18 mouse cellular contexts compared by ENCODE assay signal in genomic region chr3:96829856-96830255, GRCm38 (mm10). TPM values are rescaled to one million over a fixed set of nuclear protein-coding genes. Genes with fewer than 3 reads are reported as not detected.
A peak's percentile ranks its signal among the peaks of the same experiment; 100 is the strongest.
DNase-seq lines count a peak whose midpoint lies in the region; ATAC-seq and TF ChIP-seq lines count a peak whose summit lies in the region.
"Had no signal": no experiment of that assay in that cellular context is flagged by ENCODE, and none has a peak within 500 bp of the region (broad histone marks: within the 10 kb centered on the region; RNA-seq: fewer than 3 reads in every experiment).

No protein-coding gene starts in this region.

- no peak for DNase-seq in midbrain, embryonic 10.5 days (ENCODE audit: low spot score)
- peak; percentile 92 for DNase-seq in kidney, adult 2 months
- peak; percentile 76 for DNase-seq in kidney, postnatal 14 days
- DNase-seq in liver, postnatal 0 days = no peak
- no peak for DNase-seq in urinary bladder, postnatal 25 days (ENCODE audit: low spot score)
- no peak for DNase-seq in gastrocnemius, adult 8-10 months (ENCODE audit: low spot score in 2 of 2)
- DNase-seq: adrenal gland, adult 2 months; cerebellum, postnatal 14 days; heart, postnatal 4 days; midbrain, embryonic 14.5 days had no signal

- no peaks in the 10 kb centered on the region for H3K27me3 ChIP-seq in midbrain, embryonic 10.5 days (ENCODE audit: low read depth, poor library complexity, severe bottlenecking)
- no peaks in the 10 kb centered on the region for H3K27me3 ChIP-seq in midbrain, embryonic 16.5 days (ENCODE audit: control insufficient read depth, insufficient read depth, low read depth, low read length)
- H3K27me3 ChIP-seq in kidney, adult 2 months (replicated peaks; ENCODE audit: control insufficient read depth, insufficient read depth, low read length) = no peaks in the 10 kb centered on the region
- no peaks in the 10 kb centered on the region for H3K27me3 ChIP-seq in liver, postnatal 0 days (ENCODE audit: insufficient read depth, low read length)
- no peaks in the 10 kb centered on the region for H3K27me3 ChIP-seq in forebrain, embryonic 13.5 days

- no peak overlapping the region for H3K4me2 ChIP-seq in midbrain, embryonic 16.5 days (ENCODE audit: low read length)
- peak overlapping the region; percentile 62 for H3K4me2 ChIP-seq in liver, postnatal 0 days (ENCODE audit: low read depth, low read length)
- no peak overlapping the region for H3K4me2 ChIP-seq in forebrain, embryonic 13.5 days
- H3K4me2 ChIP-seq: heart, embryonic 13.5 days had no signal

- TF ChIP-seq EP300 in liver, postnatal 0 days (IDR thresholded peaks at IDR 0.05; ENCODE audit: low read depth) = no peak

- H3K4me3 ChIP-seq in midbrain, embryonic 10.5 days = no peak overlapping the region
- no peak overlapping the region for H3K4me3 ChIP-seq in midbrain, embryonic 16.5 days (ENCODE audit: low read depth, low read length)
- peak overlapping the region; percentile 93 for H3K4me3 ChIP-seq in kidney, adult 2 months (ENCODE audit: insufficient read depth, low read depth, low read length)
- H3K4me3 ChIP-seq in liver, postnatal 0 days (ENCODE audit: low read depth, low read length) = peak overlapping the region; percentile 43
- no peak overlapping the region for H3K4me3 ChIP-seq in forebrain, embryonic 13.5 days
- H3K4me3 ChIP-seq: heart, embryonic 13.5 days; left cerebral cortex, adult 2 months had no signal

- H3K9me3 ChIP-seq in midbrain, embryonic 10.5 days (replicated peaks) = no peaks in the 10 kb centered on the region
- H3K9me3 ChIP-seq in midbrain, embryonic 16.5 days (replicated peaks; ENCODE audit: control insufficient read depth, low read length, poor library complexity, severe bottlenecking) = no peaks in the 10 kb centered on the region
- no peaks in the 10 kb centered on the region for H3K9me3 ChIP-seq in liver, postnatal 0 days (ENCODE audit: low read length)
- H3K9me3 ChIP-seq in forebrain, embryonic 13.5 days (replicated peaks) = no peaks in the 10 kb centered on the region
- H3K9me3 ChIP-seq: heart, embryonic 13.5 days had no signal

- H3K4me1 ChIP-seq in midbrain, embryonic 10.5 days = peaks cover 26% of the 10 kb centered on the region
- no peaks in the 10 kb centered on the region for H3K4me1 ChIP-seq in midbrain, embryonic 16.5 days (ENCODE audit: control insufficient read depth, insufficient read depth, low read length)
- peaks cover 5% of the 10 kb centered on the region; the same call in 1 of the 2 replicates for H3K4me1 ChIP-seq in kidney, adult 2 months (ENCODE audit: control insufficient read depth, insufficient read depth, low read length)
- peaks cover 14% of the 10 kb centered on the region for H3K4me1 ChIP-seq in liver, postnatal 0 days (ENCODE audit: insufficient read depth)
- H3K4me1 ChIP-seq in forebrain, embryonic 13.5 days = peaks cover 11% of the 10 kb centered on the region
- H3K4me1 ChIP-seq: heart, embryonic 13.5 days had no signal

- H3K9ac ChIP-seq in midbrain, embryonic 16.5 days (ENCODE audit: low read depth, low read length) = no peak overlapping the region
- peak overlapping the region; percentile 64 for H3K9ac ChIP-seq in liver, postnatal 0 days (replicated peaks)
- no peak overlapping the region for H3K9ac ChIP-seq in forebrain, embryonic 13.5 days
- H3K9ac ChIP-seq: heart, embryonic 13.5 days had no signal

- peak overlapping the region; percentile 13; the same call in 1 of the 2 replicates for H3K27ac ChIP-seq in midbrain, embryonic 10.5 days (replicated peaks)
- H3K27ac ChIP-seq in midbrain, embryonic 16.5 days (ENCODE audit: low read length) = no peak overlapping the region
- H3K27ac ChIP-seq in kidney, adult 2 months (ENCODE audit: insufficient read depth, low read depth, low read length) = peak overlapping the region; percentile 99
- peak overlapping the region; percentile 44 for H3K27ac ChIP-seq in liver, postnatal 0 days (ENCODE audit: low read depth)
- no peak overlapping the region for H3K27ac ChIP-seq in forebrain, embryonic 13.5 days
- H3K27ac ChIP-seq: heart, embryonic 13.5 days; left cerebral cortex, adult 2 months had no signal

- TF ChIP-seq POLR2A in kidney, adult 2 months (IDR thresholded peaks at IDR 0.05; ENCODE audit: low read depth, low read length) = peak; percentile 93

- TF ChIP-seq CTCF in kidney, adult 2 months (conservative IDR thresholded peaks at IDR 0.05; ENCODE audit: insufficient read depth, insufficient read length, low read depth, low read length) = no peak
- no peak for TF ChIP-seq CTCF in liver, postnatal 0 days (IDR thresholded peaks at IDR 0.05; ENCODE audit: low read depth)

- 78% methylated on average over 10 of the region's 10 CpGs for WGBS in midbrain, embryonic 10.5 days
- 72% methylated on average over 10 of the region's 10 CpGs for WGBS in midbrain, embryonic 16.5 days
- 50% methylated on average over 10 of the region's 10 CpGs for WGBS in kidney, adult 2 months
- 63% methylated on average over 10 of the region's 10 CpGs for WGBS in liver, postnatal 0 days (ENCODE audit: insufficient replicate concordance)
- 78% methylated on average over 10 of the region's 10 CpGs for WGBS in forebrain, embryonic 13.5 days

- no peaks in the 10 kb centered on the region for H3K36me3 ChIP-seq in midbrain, embryonic 10.5 days
- no peaks in the 10 kb centered on the region for H3K36me3 ChIP-seq in midbrain, embryonic 16.5 days (ENCODE audit: control insufficient read depth, insufficient read depth, low read length)
- peaks cover 2% of the 10 kb centered on the region; the same call in 1 of the 2 replicates for H3K36me3 ChIP-seq in kidney, adult 2 months (ENCODE audit: control insufficient read depth, insufficient read depth, low read length)
- H3K36me3 ChIP-seq in liver, postnatal 0 days (replicated peaks; ENCODE audit: insufficient read depth, low read length) = no peaks in the 10 kb centered on the region
- H3K36me3 ChIP-seq in forebrain, embryonic 13.5 days (ENCODE audit: poor library complexity, severe bottlenecking) = no peaks in the 10 kb centered on the region
- H3K36me3 ChIP-seq: heart, embryonic 13.5 days had no signal

- no peak for ATAC-seq in midbrain, embryonic 16.5 days
- peak; percentile 86 for ATAC-seq in liver, postnatal 0 days
- no peak for ATAC-seq in forebrain, embryonic 13.5 days
- ATAC-seq: forebrain, embryonic 16.5 days had no signal

RNA-seq across cellular contexts. Expression of gene Cd160, which starts 0.7 kb away (rescaled TPM):
- polyA plus RNA-seq in midbrain, embryonic 10.5 days (2016; fragmentation: Nextera tagmentation; extraction: Ambion mirVana) = 0.10 and 0.22 TPM in 2 replicates
- polyA plus RNA-seq in midbrain, embryonic 16.5 days (2015; fragmentation: Nextera tagmentation; extraction: Ambion mirVana) = 0.27 and 0.48 TPM in 2 replicates
- 0.08 and 0.33 TPM in 2 replicates for polyA plus RNA-seq in kidney, adult 2 months (2012; rRNA removed)
- 0.78 and 0.89 TPM in 2 replicates for polyA plus RNA-seq in liver, postnatal 0 days (2015; fragmentation: Nextera tagmentation; extraction: Ambion mirVana)
- total RNA-seq in gastrocnemius, adult 8-10 months (2022) = not detected
- polyA plus RNA-seq in forebrain, embryonic 13.5 days (2015; fragmentation: Nextera tagmentation; extraction: Ambion mirVana) = 0.09 TPM in 2 replicates
- total RNA-seq: adrenal gland, adult 2 months; heart, postnatal 4 days; layer of hippocampus, adult 8-10 months; left cerebral cortex, adult 2 months had no signal

RNA-seq across cellular contexts. Expression of gene Pdzk1, which starts 0.8 kb away (rescaled TPM):
- polyA plus RNA-seq in midbrain, embryonic 10.5 days (2016; fragmentation: Nextera tagmentation; extraction: Ambion mirVana) = 0.57 and 1.0 TPM in 2 replicates
- polyA plus RNA-seq in midbrain, embryonic 16.5 days (2015; fragmentation: Nextera tagmentation; extraction: Ambion mirVana) = 0.60 and 0.68 TPM in 2 replicates
- 343 and 414 TPM in 2 replicates for polyA plus RNA-seq in kidney, adult 2 months (2012; rRNA removed)
- 49.4 and 57.7 TPM in 2 replicates for polyA plus RNA-seq in liver, postnatal 0 days (2015; fragmentation: Nextera tagmentation; extraction: Ambion mirVana)
- not detected for total RNA-seq in gastrocnemius, adult 8-10 months (2022)
- polyA plus RNA-seq in forebrain, embryonic 13.5 days (2015; fragmentation: Nextera tagmentation; extraction: Ambion mirVana) = 0.15 TPM in 1 of 2 replicates, not detected in the other
- polyA plus RNA-seq: adrenal gland, adult 2 months; limb, embryonic 11.5 days; lung, embryonic 16.5 days had no signal

Comparison
In these comparisons a context has a peak if more than half of its experiments do, and no peak if none do; other contexts are left out.
1. H3K27ac ChIP-seq: peak in midbrain, embryonic 10.5 days (single experiment), kidney, adult 2 months (single experiment) and liver, postnatal 0 days (single experiment); none in midbrain, embryonic 16.5 days (single experiment) and forebrain, embryonic 13.5 days (single experiment).
2. DNase-seq: peak in kidney, adult 2 months (single experiment) and kidney, postnatal 14 days (single experiment); none in midbrain, embryonic 10.5 days (single experiment), liver, postnatal 0 days (single experiment), urinary bladder, postnatal 25 days (single experiment) and gastrocnemius, adult 8-10 months (0 of 2).
3. H3K4me3 ChIP-seq: peak in kidney, adult 2 months (single experiment) and liver, postnatal 0 days (single experiment); none in midbrain, embryonic 10.5 days (single experiment), midbrain, embryonic 16.5 days (single experiment) and forebrain, embryonic 13.5 days (single experiment).
4. RNA of gene Pdzk1, which starts 0.8 kb away (polyA plus RNA-seq): 343 to 414 TPM in kidney, adult 2 months and 49.4 to 57.7 TPM in liver, postnatal 0 days; 0.60 to 0.68 TPM in midbrain, embryonic 16.5 days, 0.57 to 1.0 TPM in midbrain, embryonic 10.5 days and 0.15 TPM in forebrain, embryonic 13.5 days; every median in the first group is over 10 times any median in the second.